Mouse (Mus musculus): Measurements from ENCODE around the gene Ncapd2.

GRCm38 (mm10) chr6:125231117-125232044 lies 39.9 kb upstream of the Ncapd2 start, which contains the start of gene Tapbpl:
- TF ChIP-seq GATA1 (IDR thresholded peaks at IDR 0.05; ENCODE audit: low read length) (no peak), TAL1 (IDR thresholded peaks at IDR 0.05; ENCODE audit: low read length) (no peak)
